Mouse (Mus musculus) B cell, adult (primary cell): ENCODE data around the gene Olfr810. TPM values are rescaled to one million over a fixed set of nuclear protein-coding genes. Genes with fewer than 3 reads are reported as not detected.

Experiments
- total RNA-seq: library from RNA; stranded (reverse); gene quantifications from 4 replicates; pipeline ENCODE4 v1.2.4, GENCODE M21; 2023; ENCODE audit not compliant: inconsistent age

The Olfr810 gene
- total RNA-seq: not detected in 4 replicates

GRCm38 (mm10) chr10:129794817-129795216, at the start of gene Olfr810:
TSS of gene Olfr810 (minus strand) at chr10:129794917.

DNA sequence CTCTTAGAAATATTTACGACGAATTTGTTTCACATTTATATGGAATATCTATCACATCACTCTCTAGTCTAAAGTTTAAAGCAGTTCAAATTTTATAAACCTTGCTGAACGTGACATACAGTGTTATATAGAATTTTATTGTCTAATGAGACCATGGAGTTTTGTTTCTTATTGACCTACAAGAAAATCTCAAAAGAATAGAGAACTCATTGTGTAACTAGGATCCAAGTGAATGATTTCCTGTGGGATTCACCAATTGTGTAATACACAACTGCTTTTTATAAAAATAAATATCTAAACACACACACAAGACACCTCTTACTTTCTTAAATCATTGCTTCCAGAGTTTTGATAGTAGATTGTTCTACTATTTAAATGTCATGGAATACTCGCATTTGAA, 9.6 kb upstream of the Olfr810 start, which contains the start of gene Olfr811:
Olfr811 (minus strand) TSS at position 101 of the 400 bp plus-strand sequence.

DNA sequence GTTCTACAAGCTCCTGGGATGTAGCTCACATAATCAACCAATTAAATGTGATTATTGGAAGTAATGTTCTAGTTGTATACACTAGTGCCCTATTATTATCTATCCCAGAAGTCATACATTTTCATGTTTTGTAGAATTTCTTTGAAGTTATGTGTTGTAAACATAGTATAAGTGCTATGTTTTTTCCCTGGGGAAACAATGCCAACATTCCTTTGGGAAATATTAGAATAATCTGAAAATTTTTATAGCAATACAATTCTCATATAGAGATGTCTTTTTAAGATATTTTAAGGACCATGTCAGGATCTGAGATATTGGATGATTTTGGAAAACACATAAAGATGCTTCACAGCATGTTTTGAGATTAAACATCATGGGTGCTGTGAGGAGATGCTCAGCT, 20.4 kb downstream of the Olfr810 start, which contains the start of gene Olfr809:
Olfr809 (plus strand) TSS at position 301 of the 400 bp plus-strand sequence.

DNA sequence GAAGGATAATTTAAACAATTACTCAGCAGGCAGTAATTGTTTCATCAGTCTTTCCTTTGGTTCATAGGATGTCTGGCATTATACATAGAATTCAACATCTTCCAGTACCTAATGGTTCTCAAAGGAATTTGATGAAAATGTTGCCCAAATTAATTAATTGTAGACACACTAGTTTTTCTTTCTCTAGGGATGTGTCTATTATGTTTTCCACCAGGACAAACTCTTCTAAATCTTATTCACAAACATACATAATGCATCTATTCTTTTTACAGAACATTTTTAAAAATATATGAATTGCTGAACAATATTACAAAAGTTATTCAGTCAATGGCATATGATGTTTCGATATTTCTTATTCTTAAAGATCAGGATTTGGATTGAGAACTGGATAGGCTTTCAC, 29.5 kb downstream of the Olfr810 start, which contains the start of gene Olfr808:
Olfr808 (plus strand) TSS at position 301 of the 400 bp plus-strand sequence.

DNA sequence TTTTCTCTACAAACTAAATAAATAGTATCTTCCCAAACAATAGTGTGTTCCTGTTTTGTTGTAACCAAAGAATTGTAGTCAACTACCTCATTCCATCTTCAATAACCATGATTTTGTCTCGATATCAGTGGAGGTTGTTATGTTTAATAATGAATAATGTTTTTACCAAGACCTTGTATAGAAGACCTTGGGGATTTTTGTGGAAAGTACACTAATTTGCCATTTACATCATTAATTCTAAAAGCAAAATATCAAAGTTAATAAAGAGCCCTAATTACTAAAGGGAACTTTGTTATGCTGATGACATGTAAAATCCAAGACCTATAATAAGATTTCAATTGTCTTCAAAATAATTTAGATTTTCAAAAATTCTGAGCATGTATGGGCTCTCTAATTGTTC, 37.0 kb downstream of the Olfr810 start, which contains the start of gene Olfr807:
Olfr807 (minus strand) TSS at position 101 of the 400 bp plus-strand sequence.

GRCm38 (mm10) chr10:129741821-129742220, 52.9 kb downstream of the Olfr810 start, which contains the start of gene Olfr806:
TSS of gene Olfr806 (minus strand) at chr10:129741921.

Other genes starting within 250 kb of the Olfr810 start
- gene Olfr794, start 227.3 kb downstream of the Olfr810 start, total RNA-seq: not detected in 4 replicates
- gene Olfr796, start 182.3 kb downstream of the Olfr810 start, total RNA-seq: not detected in 4 replicates
- gene Olfr798, start 167.0 kb downstream of the Olfr810 start, total RNA-seq: not detected in 4 replicates
- not detected in 4 replicates for gene Olfr799, start 157.4 kb downstream of the Olfr810 start, total RNA-seq
- gene Olfr800, start 137.2 kb downstream of the Olfr810 start, total RNA-seq: not detected in 4 replicates
- not detected in 4 replicates for gene Olfr801, start 121.1 kb downstream of the Olfr810 start, total RNA-seq
- not detected in 4 replicates for gene Olfr802, start 106.7 kb downstream of the Olfr810 start, total RNA-seq
- gene Olfr803, start 100.6 kb downstream of the Olfr810 start, total RNA-seq: not detected in 4 replicates
- gene Olfr804, start 91.7 kb downstream of the Olfr810 start, total RNA-seq: not detected in 4 replicates
- gene Olfr805, start 65.5 kb downstream of the Olfr810 start, total RNA-seq: not detected in 4 replicates
- gene Olfr806, start 53.0 kb downstream of the Olfr810 start, total RNA-seq: not detected in 4 replicates
- not detected in 4 replicates for gene Olfr807, start 37.1 kb downstream of the Olfr810 start, total RNA-seq
- gene Olfr808, start 29.4 kb downstream of the Olfr810 start, total RNA-seq: not detected in 4 replicates
- gene Olfr809, start 20.3 kb downstream of the Olfr810 start, total RNA-seq: not detected in 4 replicates
- gene Olfr811, start 9.5 kb upstream of the Olfr810 start, total RNA-seq: not detected in 4 replicates
- not detected in 4 replicates for gene Olfr812, start 51.2 kb upstream of the Olfr810 start, total RNA-seq
- not detected in 4 replicates for gene Olfr813, start 60.5 kb upstream of the Olfr810 start, total RNA-seq
- gene Olfr814, start 84.9 kb upstream of the Olfr810 start, total RNA-seq: not detected in 4 replicates
- not detected in 4 replicates for gene Olfr815, start 111.0 kb upstream of the Olfr810 start, total RNA-seq
- not detected in 4 replicates for gene Olfr816, start 120.7 kb upstream of the Olfr810 start, total RNA-seq
- gene Olfr818, start 154.2 kb upstream of the Olfr810 start, total RNA-seq: not detected in 4 replicates
- gene Olfr819, start 172.3 kb upstream of the Olfr810 start, total RNA-seq: not detected in 4 replicates
- not detected in 4 replicates for gene Olfr247, start 181.2 kb upstream of the Olfr810 start, total RNA-seq
- gene Gm10310, start 190.1 kb upstream of the Olfr810 start, total RNA-seq: not detected in 4 replicates
- gene Olfr820, start 217.7 kb upstream of the Olfr810 start, total RNA-seq: not detected in 4 replicates
- gene Olfr821, start 235.4 kb upstream of the Olfr810 start, total RNA-seq: not detected in 4 replicates